Mouse (Mus musculus): ENCODE results near the gene Ntrk2.

DNA sequence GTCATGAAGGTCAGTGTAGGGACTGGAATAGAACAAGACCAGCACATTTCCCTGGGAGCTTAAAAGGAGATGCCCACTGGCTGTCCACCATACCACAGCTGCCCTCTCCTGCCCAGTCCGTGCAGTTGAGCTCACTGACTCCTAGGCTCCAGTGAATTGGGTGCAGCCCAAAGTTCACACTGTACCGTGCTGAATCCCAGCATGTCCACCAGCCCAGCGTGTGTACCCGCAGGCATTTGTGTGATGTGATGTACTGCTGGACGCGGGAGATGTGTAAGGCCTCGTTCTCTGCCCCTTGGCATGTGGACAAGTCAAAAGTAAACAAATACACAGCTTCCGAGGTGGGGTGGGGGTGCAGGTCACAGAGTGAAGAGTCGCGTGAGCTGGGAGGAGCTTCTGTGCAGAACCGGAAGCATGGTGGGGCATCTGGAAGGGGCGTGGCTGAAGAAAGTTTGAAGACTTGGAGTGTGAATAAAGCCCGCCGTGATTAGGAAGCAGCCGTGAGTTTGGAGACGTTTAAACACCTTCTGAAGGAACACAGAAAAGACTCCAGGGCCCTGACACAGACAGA, 121.4 kb downstream of the Ntrk2 start:
- TF ChIP-seq CTCF (IDR thresholded peaks at IDR 0.05; ENCODE audit: low read depth, low read length), result no peak
- no peak for TF ChIP-seq GATA1 (IDR thresholded peaks at IDR 0.05; ENCODE audit: borderline replicate concordance, low read length)
